Mouse (Mus musculus) heart, postnatal 10 days (tissue): ENCODE results near the gene Cftr. TPM values are rescaled to one million over a fixed set of nuclear protein-coding genes. Genes with fewer than 3 reads are reported as not detected.

Experiments used
- DNase-seq, 2 experiments: peaks; one replicate each; pipeline ENCODE4 v3.0.0; 2021
- intact Hi-C: fragments of 180-260 bp; cut with DNase I; formaldehyde crosslinking; loops from one replicate; pipeline ENCODE4 v1.15.1; 2025
- total RNA-seq, 2 experiments: library from RNA; stranded (reverse); gene quantifications; 2 replicates each; pipeline ENCODE4 v1.2.3; 2021

Gene Cftr
- total RNA-seq, 2 experiments from 2014 or later: 0.14 to 0.50 TPM

- intact Hi-C loops: no loop called here
- no peak for DNase-seq
These were observed 134.6 kb downstream of the Cftr start for GRCm38 (mm10) chr6:18305130-18305529.

- intact Hi-C loops: no loop called here
- DNase-seq: no peak
These were observed 140.5 kb downstream of the Cftr start for GRCm38 (mm10) chr6:18310983-18311382.

GRCm38 (mm10) chr6:18314365-18314943 lies 144.0 kb downstream of the Cftr start:
- intact Hi-C loops: no loop called here
- no peak for DNase-seq

DNA sequence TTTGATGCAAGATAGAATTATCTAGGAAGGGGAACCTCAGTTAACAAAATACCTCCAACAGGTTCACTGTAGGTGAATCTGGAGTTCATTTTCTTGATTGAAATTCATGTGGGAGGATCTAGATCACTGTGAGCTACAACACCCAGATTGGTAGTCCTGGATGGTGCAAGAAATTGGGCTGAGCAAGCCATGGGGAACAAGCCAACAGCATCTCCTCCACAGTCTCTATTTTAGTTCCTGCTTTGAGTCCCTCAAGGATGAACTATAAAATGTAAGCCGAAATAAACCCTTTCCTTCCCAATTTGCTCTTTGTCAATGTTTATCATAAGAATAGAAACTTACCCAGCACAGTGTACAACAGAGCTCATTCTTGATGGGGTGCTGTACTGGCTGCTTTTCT lies 152.5 kb downstream of the Cftr start:
- intact Hi-C loops: no loop called here

DNA sequence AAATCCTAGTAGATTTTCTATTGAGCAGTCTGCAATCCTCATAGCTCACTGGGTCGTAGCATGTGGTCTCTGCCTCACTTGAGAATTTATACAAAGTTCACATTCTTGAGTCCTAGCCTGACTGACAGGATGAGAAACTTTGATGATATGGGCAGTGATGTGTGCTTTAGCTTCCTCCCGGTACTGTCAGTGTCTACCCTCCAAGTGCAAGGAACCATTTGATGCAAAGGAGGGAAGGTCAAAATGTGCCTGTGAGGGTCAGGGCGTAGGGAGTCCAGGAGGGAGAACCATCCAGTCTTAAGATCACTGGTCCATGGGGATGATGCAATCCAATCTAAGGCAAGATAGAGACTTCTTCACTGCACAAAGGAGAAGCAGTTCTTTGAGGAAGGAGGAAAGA lies 164.9 kb downstream of the Cftr start:
- intact Hi-C loops: no loop called here
- no peak for DNase-seq

More for the DNA sequence above, 152.5 kb downstream of the Cftr start:
- no peak for DNase-seq

DNA sequence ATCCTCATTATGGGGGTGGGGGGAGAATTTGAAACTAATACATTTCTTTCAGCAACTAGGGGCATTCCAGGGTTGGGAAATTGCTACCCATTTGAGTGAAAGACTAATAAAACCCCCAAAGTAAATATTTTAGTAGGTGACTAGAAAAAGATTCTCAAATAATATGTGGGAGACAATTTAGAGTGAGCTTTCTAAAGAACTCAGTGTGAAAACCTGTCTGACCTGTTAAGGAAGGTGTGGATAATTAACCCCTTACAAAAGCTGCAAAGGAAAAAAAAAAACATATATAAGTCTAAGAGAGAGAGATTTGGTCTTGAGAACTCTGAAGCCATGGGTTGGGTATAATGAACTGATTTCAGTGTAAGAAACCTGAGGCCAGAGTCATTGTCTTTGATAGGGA lies 167.8 kb downstream of the Cftr start:
- intact Hi-C loops: no loop called here
- DNase-seq: no peak

- intact Hi-C loops: no loop called here
- no peak for DNase-seq
These were observed 173.8 kb downstream of the Cftr start for GRCm38 (mm10) chr6:18344272-18344671.

- intact Hi-C loops: no loop called here
- DNase-seq: no peak
These were observed 178.8 kb downstream of the Cftr start for GRCm38 (mm10) chr6:18349153-18349858.

GRCm38 (mm10) chr6:18360154-18360553 lies 189.7 kb downstream of the Cftr start:
- intact Hi-C loops: no loop called here
- DNase-seq: no peak

GRCm38 (mm10) chr6:18360955-18361354 lies 190.5 kb downstream of the Cftr start:
- intact Hi-C loops: no loop called here
- no peak for DNase-seq

DNA sequence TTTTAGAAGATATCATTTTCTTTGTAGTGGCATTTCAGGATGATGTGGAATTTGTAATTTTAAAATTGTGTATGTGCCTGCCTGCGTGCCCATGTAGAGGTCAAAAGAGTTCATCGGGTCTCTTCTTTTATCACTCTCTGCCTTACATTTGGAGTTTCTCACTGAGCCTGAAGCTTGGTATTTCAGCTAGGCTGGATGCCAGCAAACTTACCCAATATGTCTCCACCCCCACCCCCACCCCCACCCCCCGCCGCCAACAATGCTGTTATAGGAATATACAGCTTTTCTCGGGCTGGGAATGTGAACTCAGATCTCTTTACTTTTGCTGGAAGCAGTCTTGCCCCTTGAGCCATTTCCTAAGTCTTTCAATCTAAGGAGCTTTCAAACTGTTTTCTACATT lies 191.7 kb downstream of the Cftr start:
- no peak for DNase-seq
- intact Hi-C loops: no loop called here

DNA sequence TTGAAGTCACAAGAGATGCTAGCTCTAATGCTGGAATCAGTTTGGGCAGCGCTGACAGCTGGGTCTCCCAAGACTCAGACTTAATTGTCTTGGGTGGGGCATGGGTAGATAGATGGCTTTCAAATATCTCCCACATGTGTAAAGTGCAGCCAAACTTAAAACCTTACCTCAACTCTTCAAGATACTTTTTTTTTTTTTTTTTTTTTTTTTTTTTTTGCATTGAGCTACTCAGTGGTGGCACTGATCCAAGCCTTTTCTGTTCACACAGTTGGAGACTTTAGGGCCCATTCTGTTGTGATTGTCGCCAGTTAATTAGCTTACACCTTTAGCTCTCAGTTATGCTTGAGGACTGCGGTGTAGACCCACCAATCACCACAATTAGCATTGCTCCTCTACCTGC lies 198.6 kb downstream of the Cftr start:
- DNase-seq: no peak
- intact Hi-C loops: no loop called here

GRCm38 (mm10) chr6:18369723-18370122 lies 199.2 kb downstream of the Cftr start:
- intact Hi-C loops: loop anchor here (10.0 kb wide), 1 partner anchor 215 kb away; no protein-coding TSS in a partner anchor
- DNase-seq: no peak

Other genes starting within 250 kb of the Cftr start
- gene Wnt2, start 140.1 kb upstream of the Cftr start, total RNA-seq: 1 to 10 TPM; 1.2 to 1.6 TPM
- not detected for gene Asz1, start 61.6 kb upstream of the Cftr start, total RNA-seq